Mouse (Mus musculus): Measurements from ENCODE around the gene Dnajb2. TPM values are rescaled to one million over a fixed set of nuclear protein-coding genes. Genes with fewer than 3 reads are reported as not detected.

The Dnajb2 gene
- polyA plus RNA-seq, 1 experiment from 2014 or later, result 85.0 TPM

- Histone ChIP-seq H3K27me3 (no peaks in the 10 kb centered on the region), H3K4me3 (no peak overlapping the region), H3K4me1 (replicated peaks) (no peaks in the 10 kb centered on the region; the same call in 1 of the 2 replicates), H3K4me2 (no peak overlapping the region), H3K36me3 (peaks cover 21% of the 10 kb centered on the region), H3K27ac (replicated peaks) (no peak overlapping the region), H3K9ac (no peak overlapping the region), H3K9me3 (no peaks in the 10 kb centered on the region)
- 90% methylated on average over 14 of the region's 14 CpGs for WGBS
- no peak for ATAC-seq (ENCODE audit: low FRiP score, low read depth)
Observed at GRCm38 (mm10) chr1:75243411-75243810, 7.2 kb downstream of the Dnajb2 start.

GRCm38 (mm10) chr1:75244175-75244826 lies 8.1 kb downstream of the Dnajb2 start:
- Histone ChIP-seq H3K9me3 (no peaks in the 10 kb centered on the region), H3K27me3 (no peaks in the 10 kb centered on the region), H3K36me3 (peaks cover 21% of the 10 kb centered on the region), H3K9ac (no peak overlapping the region), H3K4me3 (no peak overlapping the region), H3K4me1 (replicated peaks) (no peaks in the 10 kb centered on the region; the same call in 1 of the 2 replicates), H3K27ac (replicated peaks) (no peak overlapping the region), H3K4me2 (no peak overlapping the region)
- ATAC-seq (ENCODE audit: low FRiP score, low read depth), result 0 out of 2 replicates have a peak, but pooled peaks have one; percentile 31
- WGBS, result 88% methylated on average over 12 of the region's 12 CpGs

- Histone ChIP-seq H3K4me1 (replicated peaks) (no peaks in the 10 kb centered on the region; the same call in 1 of the 2 replicates), H3K27me3 (no peaks in the 10 kb centered on the region), H3K9ac (no peak overlapping the region), H3K9me3 (no peaks in the 10 kb centered on the region), H3K4me3 (no peak overlapping the region), H3K27ac (replicated peaks) (no peak overlapping the region), H3K36me3 (peaks cover 17% of the 10 kb centered on the region), H3K4me2 (no peak overlapping the region)
- 24% methylated on average over 4 of the region's 4 CpGs for WGBS
- peak; percentile 74 for ATAC-seq (ENCODE audit: low FRiP score, low read depth)
Observed at GRCm38 (mm10) chr1:75244836-75245235, 8.6 kb downstream of the Dnajb2 start.

DNA sequence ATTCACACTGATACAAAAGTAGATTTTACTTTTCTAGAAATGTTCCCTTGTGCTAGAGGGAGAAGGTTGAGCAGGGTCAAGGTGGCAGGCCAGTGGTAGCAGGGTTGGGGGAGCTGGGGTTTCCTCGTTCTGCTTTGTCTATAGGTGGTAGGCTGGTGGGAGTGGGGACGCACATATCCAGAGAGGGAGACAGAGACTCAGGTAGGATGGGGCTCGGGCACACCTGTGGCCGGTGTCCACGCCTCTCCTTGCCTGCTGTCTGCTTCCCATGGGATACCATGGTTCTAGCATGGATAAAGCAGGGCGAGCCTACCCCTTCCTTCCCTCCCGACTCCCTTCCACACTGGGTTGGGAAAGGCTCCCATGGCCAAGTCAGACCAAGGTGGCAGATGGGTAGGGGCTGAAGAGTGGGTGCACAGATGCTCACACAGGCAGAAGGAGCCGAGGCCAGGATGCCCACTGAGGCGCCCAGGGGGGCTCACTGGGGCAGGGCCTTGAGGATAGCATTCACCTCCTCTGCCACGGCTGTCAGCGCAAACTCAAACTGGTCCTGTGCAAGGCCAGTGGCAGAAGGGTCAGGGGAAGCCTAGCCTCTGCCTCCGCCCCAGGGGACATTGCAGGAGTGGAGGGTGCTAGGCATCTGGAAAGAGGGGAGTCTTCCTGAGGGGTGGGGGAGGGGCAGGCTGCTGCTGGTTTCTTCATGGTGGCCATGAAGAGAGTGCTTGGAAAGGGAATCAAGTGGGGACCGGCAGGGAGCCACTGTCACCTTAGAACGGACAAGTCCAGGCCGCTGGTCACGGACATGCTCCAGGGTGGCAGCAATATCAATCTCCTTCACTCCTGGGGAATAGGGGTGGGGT lies 11.1 kb downstream of the Dnajb2 start:
- no peaks in the 10 kb centered on the region for H3K9me3 ChIP-seq
- H3K9ac ChIP-seq, result no peak overlapping the region
- no peak overlapping the region for H3K27ac ChIP-seq (replicated peaks)
- H3K4me2 ChIP-seq, result no peak overlapping the region
- peaks cover 8% of the 10 kb centered on the region for H3K4me1 ChIP-seq (replicated peaks)
- H3K36me3 ChIP-seq, result peaks cover 11% of the 10 kb centered on the region; the same call in 1 of the 2 replicates
- ATAC-seq (ENCODE audit: low FRiP score, low read depth), result no peak
- H3K27me3 ChIP-seq, result no peaks in the 10 kb centered on the region
- WGBS, result 82% methylated on average over 16 of the region's 16 CpGs
- H3K4me3 ChIP-seq, result no peak overlapping the region

DNA sequence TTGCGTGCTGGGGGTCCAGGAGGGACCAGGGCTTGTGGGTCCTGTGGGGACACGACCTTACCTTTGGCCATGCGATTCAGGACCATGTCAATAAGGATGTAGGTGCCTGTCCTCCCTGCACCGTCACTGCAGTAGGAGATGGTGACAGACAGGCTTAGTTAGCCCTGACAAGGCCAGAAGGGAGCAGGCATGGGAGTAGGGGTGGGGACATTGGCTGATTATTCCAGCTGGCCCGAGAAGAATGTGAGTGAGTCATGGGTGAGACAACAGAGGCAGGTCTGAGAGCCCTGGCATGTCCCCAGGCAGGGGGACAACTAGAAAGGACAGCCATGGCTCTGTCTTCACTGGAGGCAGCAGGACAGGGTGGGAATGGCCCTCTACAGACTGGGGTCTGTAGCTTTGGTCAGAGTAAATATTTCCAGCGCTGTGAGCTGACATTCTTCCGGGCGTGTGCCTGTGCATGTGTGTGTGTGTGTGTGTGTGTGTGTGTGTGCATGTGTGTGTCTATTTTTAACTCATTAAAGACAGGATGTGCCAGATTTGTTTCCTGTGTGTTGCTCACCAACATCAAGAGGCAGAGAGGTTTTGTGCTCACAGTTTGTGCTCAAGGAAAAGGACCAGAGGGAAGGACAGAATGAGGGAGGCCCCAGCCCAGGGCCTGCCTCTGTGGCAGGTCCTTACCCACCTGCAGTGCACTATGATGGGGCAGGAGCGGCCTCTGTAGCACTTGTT lies 12.0 kb downstream of the Dnajb2 start:
- no peak for ATAC-seq (ENCODE audit: low FRiP score, low read depth)
- H3K4me1 ChIP-seq (replicated peaks), result peaks cover 8% of the 10 kb centered on the region
- no peaks in the 10 kb centered on the region for H3K9me3 ChIP-seq
- no peak overlapping the region for H3K4me2 ChIP-seq
- H3K36me3 ChIP-seq, result 0 out of 2 replicates have a peak, but pooled peaks cover 7% of the 10 kb centered on the region
- H3K4me3 ChIP-seq, result no peak overlapping the region
- no peak overlapping the region for H3K9ac ChIP-seq
- H3K27ac ChIP-seq (replicated peaks), result no peak overlapping the region
- 59% methylated on average over 9 of the region's 9 CpGs for WGBS
- H3K27me3 ChIP-seq, result no peaks in the 10 kb centered on the region

- no peaks in the 10 kb centered on the region for H3K27me3 ChIP-seq
- H3K4me2 ChIP-seq, result no peak overlapping the region
- H3K36me3 ChIP-seq, result no peaks in the 10 kb centered on the region
- no peak overlapping the region for H3K4me3 ChIP-seq
- H3K4me1 ChIP-seq (replicated peaks), result peaks cover 14% of the 10 kb centered on the region
- no peaks in the 10 kb centered on the region for H3K9me3 ChIP-seq
- no peak overlapping the region for H3K9ac ChIP-seq
- ATAC-seq (ENCODE audit: low FRiP score, low read depth), result no peak
- 66% methylated on average over 3 of the region's 3 CpGs for WGBS
- no peak overlapping the region for H3K27ac ChIP-seq (replicated peaks)
Observed at GRCm38 (mm10) chr1:75250498-75250897, 14.3 kb downstream of the Dnajb2 start.

GRCm38 (mm10) chr1:75251112-75251970 lies 15.1 kb downstream of the Dnajb2 start:
- Histone ChIP-seq H3K4me1 (replicated peaks) (peaks cover 14% of the 10 kb centered on the region), H3K36me3 (0 out of 2 replicates have a peak, but pooled peaks cover 2% of the 10 kb centered on the region), H3K9me3 (no peaks in the 10 kb centered on the region), H3K9ac (no peak overlapping the region), H3K27me3 (no peaks in the 10 kb centered on the region), H3K4me2 (peak overlapping the region; percentile 48), H3K27ac (replicated peaks) (peak overlapping the region; percentile 60), H3K4me3 (peak overlapping the region; percentile 19)
- WGBS, result 3% methylated on average over 21 of the region's 22 CpGs
- ATAC-seq (ENCODE audit: low FRiP score, low read depth), result peak; percentile 50; the same call in 1 of the 2 replicates

GRCm38 (mm10) chr1:75252308-75252707 lies 16.1 kb downstream of the Dnajb2 start:
- H3K36me3 ChIP-seq, result 0 out of 2 replicates have a peak, but pooled peaks cover 3% of the 10 kb centered on the region
- H3K27me3 ChIP-seq, result no peaks in the 10 kb centered on the region
- ATAC-seq (ENCODE audit: low FRiP score, low read depth), result peak; percentile 4; the same call in 1 of the 2 replicates
- H3K4me2 ChIP-seq, result no peak overlapping the region
- H3K9ac ChIP-seq, result no peak overlapping the region
- H3K27ac ChIP-seq (replicated peaks), result no peak overlapping the region
- WGBS, result 73% methylated on average over 13 of the region's 13 CpGs
- peaks cover 14% of the 10 kb centered on the region for H3K4me1 ChIP-seq (replicated peaks)
- no peak overlapping the region for H3K4me3 ChIP-seq
- no peaks in the 10 kb centered on the region for H3K9me3 ChIP-seq

DNA sequence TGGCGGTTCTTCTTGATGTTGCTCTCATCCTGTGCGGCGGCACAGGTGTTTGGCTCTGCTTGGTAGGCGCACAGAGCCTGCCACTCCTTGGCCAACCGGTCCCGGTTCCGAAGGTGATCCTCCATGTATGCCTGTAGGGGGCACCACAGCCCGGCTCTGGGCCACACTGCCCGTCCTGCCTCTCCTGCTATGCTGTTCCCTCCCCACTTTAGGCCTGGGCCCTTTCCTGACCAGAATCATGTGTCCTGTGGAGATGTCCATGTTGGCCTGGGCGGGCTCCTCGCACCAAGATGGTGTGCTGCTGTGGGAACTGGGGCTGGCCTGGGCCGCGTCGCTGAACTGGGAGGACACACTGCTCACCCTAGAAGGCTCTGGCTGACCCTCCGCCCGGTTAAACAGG lies 16.8 kb downstream of the Dnajb2 start:
- 79% methylated on average over 16 of the region's 16 CpGs for WGBS
- H3K9me3 ChIP-seq, result no peaks in the 10 kb centered on the region
- H3K36me3 ChIP-seq, result 0 out of 2 replicates have a peak, but pooled peaks cover 3% of the 10 kb centered on the region
- H3K4me1 ChIP-seq (replicated peaks), result peaks cover 14% of the 10 kb centered on the region
- no peak overlapping the region for H3K9ac ChIP-seq
- ATAC-seq (ENCODE audit: low FRiP score, low read depth), result no peak
- H3K4me2 ChIP-seq, result no peak overlapping the region
- H3K27ac ChIP-seq (replicated peaks), result no peak overlapping the region
- H3K27me3 ChIP-seq, result no peaks in the 10 kb centered on the region
- no peak overlapping the region for H3K4me3 ChIP-seq

GRCm38 (mm10) chr1:75253849-75254624 lies 17.8 kb downstream of the Dnajb2 start:
- Histone ChIP-seq H3K4me2 (no peak overlapping the region), H3K4me3 (no peak overlapping the region), H3K9ac (no peak overlapping the region), H3K27me3 (no peaks in the 10 kb centered on the region), H3K4me1 (replicated peaks) (peaks cover 14% of the 10 kb centered on the region), H3K9me3 (no peaks in the 10 kb centered on the region), H3K27ac (replicated peaks) (no peak overlapping the region; the same call in 1 of the 2 replicates), H3K36me3 (0 out of 2 replicates have a peak, but pooled peaks cover 3% of the 10 kb centered on the region)
- WGBS, result 66% methylated on average over 16 of the region's 16 CpGs
- no peak for ATAC-seq (ENCODE audit: low FRiP score, low read depth)

Data from hindbrain, embryonic 15.5 days (tissue).